7 mouse cellular contexts compared by ENCODE assay signal in the genomic region with DNA sequence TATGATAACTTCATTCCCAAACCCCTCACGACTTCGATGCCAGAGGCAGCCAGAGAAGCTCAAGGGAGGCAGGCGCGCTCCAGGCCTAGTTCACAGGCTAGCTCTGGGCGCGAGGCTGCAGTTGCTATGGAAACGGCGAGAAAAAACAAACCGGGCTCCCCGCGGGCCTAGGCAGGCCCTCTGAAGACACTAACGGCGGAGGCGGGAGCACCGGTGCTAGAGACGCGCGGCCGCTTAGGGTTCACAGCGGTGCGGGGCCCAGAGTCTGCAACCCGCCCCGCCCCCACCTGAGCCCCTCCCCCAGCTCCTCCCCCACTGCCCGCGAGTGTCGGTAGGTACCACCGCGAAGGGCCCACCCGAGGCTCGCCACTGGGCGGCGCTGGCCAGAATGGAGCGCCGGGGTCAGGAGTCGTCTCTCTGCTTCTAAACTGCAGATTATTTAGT. TPM values are rescaled to one million over a fixed set of nuclear protein-coding genes. Genes with fewer than 3 reads are reported as not detected.
DNase-seq lines count a peak whose midpoint lies in the region; TF ChIP-seq lines count a peak whose summit lies in the region.

No protein-coding gene starts in this region.

- peak; percentile 44 for TF ChIP-seq CTCF in gastrocnemius, adult 2 months (IDR thresholded peaks at IDR 0.05)
- no peak for TF ChIP-seq CTCF in small intestine, adult 2 months (IDR thresholded peaks at IDR 0.05; ENCODE audit: extremely low read depth, insufficient read length, insufficient replicate concordance, low read depth, low read length)

- H3K27ac ChIP-seq in gastrocnemius, adult 2 months, result no peak overlapping the region; the same call in 1 of the 2 replicates
- no peak overlapping the region for H3K27ac ChIP-seq in small intestine, adult 2 months (ENCODE audit: insufficient read depth, low read depth, low read length)

- H3K4me1 ChIP-seq in small intestine, adult 2 months (ENCODE audit: control insufficient read depth, insufficient read depth, insufficient read length, low read length), result peaks cover 7% of the 10 kb centered on the region

- peak overlapping the region; percentile 71 for H3K4me3 ChIP-seq in gastrocnemius, adult 2 months
- peak overlapping the region; percentile 42 for H3K4me3 ChIP-seq in small intestine, adult 2 months (ENCODE audit: low read depth, low read length)

- DNase-seq in adrenal gland, postnatal 25 days, result peak; percentile 64
- DNase-seq in cerebellum, postnatal 36 days, result peak; percentile 36 to 41
- peak; percentile 45 for DNase-seq in gastrocnemius, adult 2 months
- DNase-seq in kidney, adult 11 months, result peak; percentile 63
- peak; percentile 78 to 80 for DNase-seq in left cerebral cortex, postnatal 25 days (ENCODE audit: low spot score in 2 of 2)
- DNase-seq in mesoderm, embryonic 11.5 days (ENCODE audit: low read depth, low spot score), result peak; percentile 88

- no peak for TF ChIP-seq POLR2A in small intestine, adult 2 months (IDR thresholded peaks at IDR 0.05; ENCODE audit: low read depth, low read length)

- intact Hi-C loops in gastrocnemius, adult 2 months (cut with DNase I), result loop anchor here (5.0 kb wide), 1 partner anchor 62 kb away; no protein-coding TSS in a partner anchor
- intact Hi-C loops in left cerebral cortex, postnatal 25 days (cut with DNase I), result loop anchor here (1.0 kb wide), 1 partner anchor 60 kb away; no protein-coding TSS in a partner anchor

- WGBS in small intestine, adult 2 months, result 1% methylated on average over 35 of the region's 35 CpGs

- H3K36me3 ChIP-seq in small intestine, adult 2 months (ENCODE audit: control insufficient read depth, insufficient read depth, low read length), result no peaks in the 10 kb centered on the region

- peaks cover 16% of the 10 kb centered on the region for H3K27me3 ChIP-seq in small intestine, adult 2 months (ENCODE audit: control insufficient read depth, insufficient read depth, low read length)

RNA-seq across cellular contexts. Expression of gene Dcdc2a, which starts 0.7 kb away (rescaled TPM):
- total RNA-seq in adrenal gland, postnatal 25 days (2021), result 0.43 TPM in 1 of 2 replicates, not detected in the other
- total RNA-seq in gastrocnemius, adult 2 months (2021), result under 1 TPM; 0.06 to 0.71 TPM
- 1 to 10 TPM; 4.0 to 6.5 TPM for total RNA-seq in left cerebral cortex, postnatal 25 days (2021)
- polyA plus RNA-seq in small intestine, adult 2 months (2012; rRNA removed), result 0.05 TPM in 1 of 2 replicates, not detected in the other

RNA-seq across cellular contexts. Expression of gene Mrs2, which starts 35.0 kb away (rescaled TPM):
- total RNA-seq in adrenal gland, postnatal 25 days (2021), result 79.4 and 86.8 TPM in 2 replicates
- 10 to 100 TPM; 36.8 to 46.7 TPM for total RNA-seq in gastrocnemius, adult 2 months (2021)
- 10 to 100 TPM; 54.3 to 55.2 TPM for total RNA-seq in left cerebral cortex, postnatal 25 days (2021)
- polyA plus RNA-seq in small intestine, adult 2 months (2012; rRNA removed), result 9.3 and 11.3 TPM in 2 replicates
